Mouse (Mus musculus): ENCODE measurements around the gene Olfr1301.

The Olfr1301 gene

GRCm38 (mm10) chr2:111750706-111751105, at the start of gene Olfr1301:
TSS of gene Olfr1301 (plus strand) at chr2:111751006.
- no peak for DNase-seq (ENCODE audit: low read depth, low spot score)

GRCm38 (mm10) chr2:111726739-111727138, 24.1 kb upstream of the Olfr1301 start:
- no peak for DNase-seq (ENCODE audit: low read depth, low spot score)

- no peak for DNase-seq (ENCODE audit: low read depth, low spot score)
Observed at GRCm38 (mm10) chr2:111777129-111777528, 26.3 kb downstream of the Olfr1301 start, which contains the start of gene Olfr1302. TSS of gene Olfr1302 (plus strand) at chr2:111777429.
